Mouse (Mus musculus): Measurements from ENCODE around the gene Csnk1e. TPM values are rescaled to one million over a fixed set of nuclear protein-coding genes. Genes with fewer than 3 reads are reported as not detected.
"Not testable (repeated sequence)": the region's sequence is repeated elsewhere in the genome, so short reads cannot be mapped to it uniquely, and the experiment has no call there.

Csnk1e gene
- total RNA-seq (2021) = 100 to 1,000 TPM; 172 to 178 TPM
- long read RNA-seq, transcript Csnk1e-202 (11 exons, 1,391 nt) = major isoform, 87 of 143 reads
- long read RNA-seq, transcript Csnk1e-201 (11 exons, 2,694 nt) = minor isoform, 12 of 143 reads
- long read RNA-seq, partial matches to known transcripts = 13 of 143 reads
- long read RNA-seq, other reads (novel, unspliced or antisense) = 28 of 143 reads

- peak in 1 of 2 experiments; percentile 55 for DNase-seq (ENCODE audit: low spot score in 2 of 2)
These were observed at the start of gene Csnk1e for GRCm38 (mm10) chr15:79455106-79455810. TSS of gene Csnk1e (minus strand) at chr15:79455566.

DNA sequence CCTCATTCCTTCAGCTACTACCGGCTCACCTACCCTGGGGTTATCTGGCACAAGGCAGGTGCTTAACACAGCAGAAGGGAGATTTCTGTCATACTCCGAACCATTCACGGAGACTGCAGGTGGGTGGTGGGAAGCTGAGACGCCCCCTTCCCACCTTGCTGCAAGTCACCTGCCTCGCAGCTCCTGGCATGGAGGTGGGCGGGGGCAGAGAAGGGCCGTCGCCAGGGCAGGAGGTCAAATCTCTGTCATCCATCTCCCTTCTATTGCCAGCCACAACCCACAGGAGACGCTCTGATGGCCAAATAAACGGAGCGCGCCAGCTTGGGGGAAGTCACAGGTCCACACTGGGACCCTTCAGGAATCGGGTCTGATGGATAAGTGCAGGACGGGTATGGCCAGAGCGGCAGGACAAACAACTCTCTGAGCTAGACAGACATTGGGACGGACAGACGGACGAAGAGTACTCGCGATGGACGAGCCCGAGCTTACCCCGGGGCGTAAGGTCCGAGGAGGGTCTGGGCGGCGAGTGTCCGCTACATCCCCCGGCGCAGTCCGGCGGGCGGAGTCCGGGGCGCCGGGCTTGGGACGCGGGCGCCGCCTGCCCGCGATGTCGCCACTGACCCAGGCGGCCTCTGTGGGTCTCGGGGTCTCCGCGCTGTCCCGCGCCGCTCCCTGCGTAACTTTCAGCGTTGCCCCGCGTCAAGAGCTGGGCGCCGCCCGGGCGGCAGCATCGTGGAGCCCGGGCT lies 49.5 kb upstream of the Csnk1e start, which contains the start of gene Kcnj4:
Kcnj4 (minus strand) TSS at position 535 of the 746 bp plus-strand sequence.
- DNase-seq (ENCODE audit: low spot score in 2 of 2) = no peak

DNA sequence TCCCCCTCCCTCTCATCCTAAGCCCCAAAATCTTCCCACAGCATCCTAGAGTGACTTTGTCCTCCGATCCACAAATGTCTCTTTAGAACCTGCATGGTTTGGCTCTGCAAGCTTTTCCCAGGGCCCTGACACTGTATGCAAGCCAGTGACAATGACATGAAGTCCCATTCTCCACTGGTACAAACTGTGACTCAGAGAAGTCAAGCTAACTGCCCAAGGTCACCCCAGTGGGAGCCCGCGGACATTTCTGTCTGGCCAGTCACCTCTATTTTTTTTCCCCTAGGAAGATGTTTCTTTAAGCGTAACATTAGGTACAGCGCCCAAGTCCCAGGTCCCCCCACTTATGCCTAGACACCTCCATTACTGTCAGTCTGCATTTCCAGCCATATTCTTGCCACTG lies 48.1 kb upstream of the Csnk1e start:
- DNase-seq (ENCODE audit: low spot score in 2 of 2) = no peak

- peak; percentile 65 to 68 for DNase-seq (ENCODE audit: low spot score in 2 of 2)
These were observed 47.5 kb upstream of the Csnk1e start for GRCm38 (mm10) chr15:79502891-79503341.

DNA sequence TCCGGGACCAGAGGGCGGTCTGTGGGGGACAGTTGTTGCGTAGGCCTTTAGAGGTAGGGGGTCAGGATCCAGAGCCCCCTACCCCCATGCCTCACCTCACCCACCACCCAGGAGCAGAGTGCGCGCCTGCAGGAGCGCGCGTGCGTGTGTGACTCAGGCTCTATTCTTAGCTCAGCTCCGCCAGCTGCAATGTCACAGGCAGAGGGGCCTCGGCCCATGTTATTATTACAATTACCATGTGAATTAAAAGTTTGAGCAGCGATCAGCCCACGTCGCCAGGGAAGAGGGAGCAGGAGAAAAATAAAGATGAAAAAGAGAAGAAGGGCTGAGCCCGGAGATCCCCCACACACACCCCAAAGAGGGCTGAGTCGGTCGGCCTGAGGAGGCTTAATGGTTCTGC lies 44.7 kb upstream of the Csnk1e start:
- DNase-seq (ENCODE audit: low spot score in 2 of 2) = no peak

DNA sequence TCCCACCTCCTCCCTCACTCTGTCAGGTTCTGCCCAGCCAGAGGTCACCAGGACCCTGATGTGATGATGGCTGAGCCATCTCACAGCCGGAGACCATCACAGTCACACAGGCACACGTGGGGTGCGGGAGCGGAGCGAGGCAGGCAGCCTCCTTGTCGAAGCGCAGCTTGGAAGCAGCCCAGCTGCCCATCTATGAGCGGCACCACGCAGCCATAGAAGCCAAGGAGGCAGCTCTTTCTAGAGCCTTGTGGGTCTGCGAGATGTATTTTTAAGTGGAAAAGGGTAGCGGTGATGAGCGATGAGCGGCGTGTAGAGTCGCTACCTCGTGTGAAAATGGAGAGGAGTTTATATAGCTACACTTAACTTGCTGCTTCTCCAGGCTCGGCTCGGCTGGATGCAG lies 38.2 kb upstream of the Csnk1e start:
- DNase-seq (ENCODE audit: low spot score in 2 of 2) = peak in 1 of 2 experiments; percentile 31

- no peak for DNase-seq (ENCODE audit: low spot score in 2 of 2)
These were observed 34.1 kb upstream of the Csnk1e start for GRCm38 (mm10) chr15:79489463-79489862.

GRCm38 (mm10) chr15:79481181-79481688 lies 25.9 kb upstream of the Csnk1e start:
- DNase-seq (ENCODE audit: low spot score in 2 of 2) = no peak

GRCm38 (mm10) chr15:79477227-79477626 lies 21.9 kb upstream of the Csnk1e start:
- DNase-seq (ENCODE audit: low spot score in 2 of 2) = no peak

GRCm38 (mm10) chr15:79473638-79474355 lies 18.4 kb upstream of the Csnk1e start:
- no peak for DNase-seq (ENCODE audit: low spot score in 2 of 2)

DNA sequence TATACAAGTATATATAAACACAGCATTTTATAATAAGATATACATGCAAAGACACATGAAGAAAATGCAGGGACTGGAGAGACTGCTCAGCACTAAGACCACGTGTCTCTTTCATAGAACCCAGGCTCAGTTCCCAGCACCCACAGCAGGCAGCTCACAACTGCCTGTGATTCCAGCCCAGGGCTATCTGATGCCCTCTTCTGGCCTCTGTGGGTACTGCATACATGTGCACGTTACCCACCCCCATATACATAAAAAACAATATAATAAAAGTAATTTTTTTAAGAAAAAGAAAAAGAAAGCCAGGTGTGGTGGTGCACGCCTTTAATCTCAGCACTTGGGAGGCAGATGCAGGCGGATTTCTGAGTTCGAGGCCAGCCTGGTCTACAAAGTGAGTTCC lies 17.7 kb upstream of the Csnk1e start:
- DNase-seq (ENCODE audit: low spot score in 2 of 2) = no peak

DNA sequence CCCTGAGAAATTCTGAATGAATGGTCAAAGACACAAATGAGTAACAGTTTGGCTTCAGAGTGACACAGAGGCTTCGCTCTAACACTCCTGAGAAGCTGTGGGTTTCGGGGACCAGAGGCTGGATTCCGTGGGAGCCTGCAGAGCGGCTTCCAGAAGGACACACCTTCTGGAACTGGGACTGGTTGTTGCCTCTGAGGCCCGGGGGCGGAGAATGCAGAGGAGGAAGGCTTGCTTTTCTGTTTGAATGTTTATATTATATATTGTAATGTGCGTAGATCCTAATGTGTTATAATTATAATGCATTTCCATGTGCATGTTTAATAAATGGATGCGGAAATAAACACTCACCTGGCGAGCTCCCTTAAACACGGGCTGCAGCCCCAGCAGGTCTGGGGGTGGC lies 15.7 kb upstream of the Csnk1e start:
- DNase-seq (ENCODE audit: low spot score in 2 of 2) = no peak

GRCm38 (mm10) chr15:79470583-79470982 lies 15.2 kb upstream of the Csnk1e start:
- DNase-seq (ENCODE audit: low spot score in 2 of 2) = no peak

GRCm38 (mm10) chr15:79469577-79469976 lies 14.2 kb upstream of the Csnk1e start:
- no peak for DNase-seq (ENCODE audit: low spot score in 2 of 2)

- DNase-seq (ENCODE audit: low spot score in 2 of 2) = peak; percentile 93 to 94
These were observed 11.4 kb upstream of the Csnk1e start for GRCm38 (mm10) chr15:79466601-79467286.

GRCm38 (mm10) chr15:79456546-79456945 lies 1.2 kb upstream of the Csnk1e start:
- no peak for DNase-seq (ENCODE audit: low spot score in 2 of 2)

DNA sequence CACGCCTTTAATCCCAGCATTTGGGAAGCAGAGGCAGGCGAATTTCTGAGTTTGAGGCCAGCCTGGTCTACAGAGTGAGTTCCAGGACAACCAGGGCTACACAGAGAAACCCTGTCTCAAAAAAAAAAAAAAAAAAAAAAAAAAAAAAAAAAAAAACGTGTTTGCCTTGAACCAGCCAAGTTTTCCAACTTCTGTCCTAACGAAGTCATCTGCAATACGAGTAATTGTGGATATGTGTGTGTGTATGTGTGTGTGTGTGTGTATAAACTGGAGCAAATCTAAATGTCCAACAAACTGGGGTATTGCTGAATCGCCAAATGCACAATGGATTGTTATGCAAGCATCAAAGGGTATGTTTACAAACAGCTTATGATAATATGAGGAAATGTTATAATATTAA lies 738 bp upstream of the Csnk1e start:
- DNase-seq (ENCODE audit: low spot score in 2 of 2) = not testable (repeated sequence)

GRCm38 (mm10) chr15:79453831-79454230 lies 1.5 kb downstream of the Csnk1e start:
- no peak for DNase-seq (ENCODE audit: low spot score in 2 of 2)

GRCm38 (mm10) chr15:79448041-79448440 lies 7.3 kb downstream of the Csnk1e start:
- no peak for DNase-seq (ENCODE audit: low spot score in 2 of 2)

- no peak for DNase-seq (ENCODE audit: low spot score in 2 of 2)
These were observed 9.3 kb downstream of the Csnk1e start for GRCm38 (mm10) chr15:79445786-79446654.

Measured in layer of hippocampus, postnatal 10 days (tissue).